Mouse (Mus musculus): ENCODE data around the gene Sf3a3. TPM values are rescaled to one million over a fixed set of nuclear protein-coding genes. Genes with fewer than 3 reads are reported as not detected.

Gene Sf3a3
- polyA plus RNA-seq (2016; fragmentation: Nextera tagmentation; extraction: Ambion mirVana): 116 and 121 TPM in 2 replicates

- Histone ChIP-seq H3K36me3 (peaks cover 42% of the 10 kb centered on the region), H3K4me1 (peaks cover 54% of the 10 kb centered on the region), H3K27me3 (replicated peaks) (no peaks in the 10 kb centered on the region), H3K4me3 (peak within 1 kb of the TSS; percentile 86), H3K9me3 (replicated peaks) (no peaks in the 10 kb centered on the region), H3K4me2 (peak within 1 kb of the TSS; percentile 81), H3K27ac (peak within 1 kb of the TSS; percentile 78), H3K9ac (peak within 1 kb of the TSS; percentile 88)
- ATAC-seq: peak; percentile 85
- WGBS (ENCODE audit: insufficient replicate concordance): under 1% methylated on average over 57 of the region's 57 CpGs
Measured at GRCm38 (mm10) chr4:124714545-124715481, at the start of gene Sf3a3. Gene Sf3a3, plus strand, starts transcription at chr4:124714776.

- WGBS (ENCODE audit: insufficient replicate concordance): 35% methylated on average over 14 of the region's 14 CpGs
- Histone ChIP-seq H3K36me3 (no peaks in the 10 kb centered on the region), H3K4me1 (no peaks in the 10 kb centered on the region; the same call in 1 of the 2 replicates), H3K27ac (no peak overlapping the region), H3K9me3 (replicated peaks) (no peaks in the 10 kb centered on the region), H3K9ac (no peak overlapping the region), H3K4me3 (no peak overlapping the region), H3K4me2 (no peak overlapping the region), H3K27me3 (replicated peaks) (peaks cover 98% of the 10 kb centered on the region)
- ATAC-seq: no peak
Measured at GRCm38 (mm10) chr4:124667476-124668033, 47.0 kb upstream of the Sf3a3 start.

DNA sequence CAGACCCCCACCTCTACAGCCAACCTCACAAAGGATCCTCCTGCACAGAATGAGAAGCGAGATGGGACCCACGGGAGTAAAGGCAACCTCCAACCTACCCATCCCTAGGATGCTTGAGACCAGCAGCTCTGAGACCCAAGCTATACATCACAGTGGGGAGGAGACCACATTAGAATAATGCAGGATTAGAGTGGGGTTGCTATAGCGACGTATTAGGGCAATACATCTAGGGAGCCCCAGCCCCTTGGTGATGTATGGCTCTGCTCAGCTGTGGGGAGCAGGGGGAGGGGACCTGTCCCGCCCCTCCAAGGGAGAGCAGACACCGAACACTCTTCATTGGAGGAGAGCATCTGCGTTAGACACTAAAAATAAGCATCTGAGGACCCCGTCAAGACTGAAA is 46.5 kb upstream of the Sf3a3 start:
- no peaks in the 10 kb centered on the region for H3K36me3 ChIP-seq
- no peaks in the 10 kb centered on the region for H3K9me3 ChIP-seq (replicated peaks)
- WGBS (ENCODE audit: insufficient replicate concordance): 18% methylated on average over 8 of the region's 8 CpGs
- no peaks in the 10 kb centered on the region; the same call in 1 of the 2 replicates for H3K4me1 ChIP-seq
- ATAC-seq: peak; percentile 11; the same call in 1 of the 2 replicates
- H3K4me2 ChIP-seq: no peak overlapping the region
- H3K27me3 ChIP-seq (replicated peaks): peaks cover 98% of the 10 kb centered on the region
- no peak overlapping the region for H3K9ac ChIP-seq
- H3K4me3 ChIP-seq: no peak overlapping the region
- H3K27ac ChIP-seq: no peak overlapping the region

- Histone ChIP-seq H3K4me1 (no peaks in the 10 kb centered on the region; the same call in 1 of the 2 replicates), H3K27ac (no peak overlapping the region), H3K4me3 (no peak overlapping the region), H3K4me2 (no peak overlapping the region), H3K9ac (no peak overlapping the region), H3K9me3 (replicated peaks) (no peaks in the 10 kb centered on the region), H3K36me3 (no peaks in the 10 kb centered on the region), H3K27me3 (replicated peaks) (peaks cover 94% of the 10 kb centered on the region)
- no peak for ATAC-seq
- 56% methylated on average over 8 of the region's 8 CpGs for WGBS (ENCODE audit: insufficient replicate concordance)
Measured at GRCm38 (mm10) chr4:124670232-124670631, 44.3 kb upstream of the Sf3a3 start.

GRCm38 (mm10) chr4:124671583-124671982 is 43.0 kb upstream of the Sf3a3 start:
- H3K36me3 ChIP-seq: peaks cover 6% of the 10 kb centered on the region; the same call in 1 of the 2 replicates
- no peak overlapping the region for H3K27ac ChIP-seq
- no peaks in the 10 kb centered on the region for H3K9me3 ChIP-seq (replicated peaks)
- no peak overlapping the region for H3K4me2 ChIP-seq
- H3K4me3 ChIP-seq: no peak overlapping the region
- no peak for ATAC-seq
- H3K9ac ChIP-seq: no peak overlapping the region
- H3K4me1 ChIP-seq: no peaks in the 10 kb centered on the region; the same call in 1 of the 2 replicates
- 17% methylated on average over 7 of the region's 7 CpGs for WGBS (ENCODE audit: insufficient replicate concordance)
- peaks cover 80% of the 10 kb centered on the region for H3K27me3 ChIP-seq (replicated peaks)

- no peak overlapping the region for H3K9ac ChIP-seq
- H3K4me3 ChIP-seq: 0 out of 2 replicates have a peak overlapping the region, but pooled peaks have one; percentile 6
- H3K36me3 ChIP-seq: peaks cover 15% of the 10 kb centered on the region; the same call in 1 of the 2 replicates
- WGBS (ENCODE audit: insufficient replicate concordance): 9% methylated on average over 25 of the region's 31 CpGs
- no peaks in the 10 kb centered on the region; the same call in 1 of the 2 replicates for H3K4me1 ChIP-seq
- ATAC-seq: no peak
- peaks cover 70% of the 10 kb centered on the region for H3K27me3 ChIP-seq (replicated peaks)
- peak overlapping the region; percentile 29 for H3K4me2 ChIP-seq
- no peaks in the 10 kb centered on the region for H3K9me3 ChIP-seq (replicated peaks)
- no peak overlapping the region for H3K27ac ChIP-seq
Measured at GRCm38 (mm10) chr4:124672347-124673320, 41.9 kb upstream of the Sf3a3 start.

- Histone ChIP-seq H3K4me2 (no peak overlapping the region), H3K27me3 (replicated peaks) (peaks cover 51% of the 10 kb centered on the region), H3K36me3 (peaks cover 34% of the 10 kb centered on the region), H3K27ac (no peak overlapping the region), H3K9me3 (replicated peaks) (no peaks in the 10 kb centered on the region), H3K4me3 (no peak overlapping the region), H3K4me1 (no peaks in the 10 kb centered on the region; the same call in 1 of the 2 replicates), H3K9ac (no peak overlapping the region)
- 74% methylated on average over 17 of the region's 17 CpGs for WGBS (ENCODE audit: insufficient replicate concordance)
- ATAC-seq: peak; percentile 22; the same call in 1 of the 2 replicates
Measured at GRCm38 (mm10) chr4:124674334-124675032, 40.1 kb upstream of the Sf3a3 start.

DNA sequence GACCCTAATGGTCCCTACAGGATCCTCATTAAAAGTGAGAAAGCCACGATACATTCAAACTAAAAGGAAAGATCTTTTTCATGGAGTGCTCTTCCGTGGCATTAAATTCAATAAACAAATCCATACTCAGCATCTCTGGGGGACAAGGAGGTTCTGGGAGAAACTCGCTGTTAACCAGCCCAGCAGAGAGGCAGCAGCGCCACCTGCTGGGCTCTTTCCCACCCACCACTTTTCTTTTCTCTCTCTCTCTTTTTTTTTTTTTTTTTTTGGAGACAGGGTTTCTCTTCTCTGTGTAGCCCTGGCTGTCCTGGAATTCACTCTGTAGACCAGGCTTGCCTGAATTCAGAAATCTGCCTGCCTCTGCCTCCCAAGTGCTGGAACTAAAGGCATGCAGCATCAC is 39.5 kb upstream of the Sf3a3 start:
- Histone ChIP-seq H3K4me1 (no peaks in the 10 kb centered on the region; the same call in 1 of the 2 replicates), H3K36me3 (peaks cover 39% of the 10 kb centered on the region), H3K9ac (no peak overlapping the region), H3K4me2 (no peak overlapping the region), H3K27ac (no peak overlapping the region), H3K27me3 (replicated peaks) (peaks cover 48% of the 10 kb centered on the region), H3K9me3 (replicated peaks) (no peaks in the 10 kb centered on the region), H3K4me3 (no peak overlapping the region)
- 4% methylated on average over 4 of the region's 4 CpGs for WGBS (ENCODE audit: insufficient replicate concordance)
- no peak for ATAC-seq

DNA sequence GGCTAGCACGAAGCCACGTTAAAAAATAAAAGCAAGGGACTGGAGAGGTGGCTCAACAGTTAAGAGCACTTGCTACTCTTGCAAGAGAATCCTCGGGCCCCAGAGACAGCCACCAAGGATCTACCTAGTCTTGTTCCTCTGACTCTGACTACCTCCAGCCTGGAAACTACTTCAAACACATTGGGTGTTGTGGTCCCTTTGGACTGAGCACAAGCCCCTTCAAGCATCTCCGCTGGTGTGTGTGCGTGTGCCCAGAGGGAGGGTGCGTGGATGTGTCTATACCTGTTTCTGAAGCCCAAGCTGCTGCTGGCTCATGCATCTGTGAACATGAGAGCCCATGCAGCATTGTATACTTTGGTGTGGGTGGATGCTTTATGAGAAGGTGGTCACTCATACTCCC is 38.6 kb upstream of the Sf3a3 start:
- Histone ChIP-seq H3K4me2 (no peak overlapping the region), H3K27ac (no peak overlapping the region), H3K36me3 (peaks cover 48% of the 10 kb centered on the region), H3K4me3 (no peak overlapping the region), H3K9me3 (replicated peaks) (no peaks in the 10 kb centered on the region), H3K9ac (no peak overlapping the region), H3K27me3 (replicated peaks) (peaks cover 39% of the 10 kb centered on the region), H3K4me1 (no peaks in the 10 kb centered on the region; the same call in 1 of the 2 replicates)
- WGBS (ENCODE audit: insufficient replicate concordance): 76% methylated on average over 6 of the region's 6 CpGs
- no peak for ATAC-seq

GRCm38 (mm10) chr4:124682270-124682669 is 32.3 kb upstream of the Sf3a3 start:
- H3K4me1 ChIP-seq: peaks cover 11% of the 10 kb centered on the region; the same call in 1 of the 2 replicates
- H3K9me3 ChIP-seq (replicated peaks): no peaks in the 10 kb centered on the region
- no peak overlapping the region for H3K27ac ChIP-seq
- H3K9ac ChIP-seq: no peak overlapping the region
- no peak overlapping the region for H3K4me2 ChIP-seq
- WGBS (ENCODE audit: insufficient replicate concordance): 67% methylated on average over 7 of the region's 7 CpGs
- ATAC-seq: no peak
- peaks cover 91% of the 10 kb centered on the region for H3K36me3 ChIP-seq
- H3K27me3 ChIP-seq (replicated peaks): no peaks in the 10 kb centered on the region
- H3K4me3 ChIP-seq: no peak overlapping the region

GRCm38 (mm10) chr4:124683474-124683873 is 31.1 kb upstream of the Sf3a3 start:
- no peak for ATAC-seq
- WGBS (ENCODE audit: insufficient replicate concordance): 83% methylated on average over 4 of the region's 4 CpGs
- Histone ChIP-seq H3K9me3 (replicated peaks) (no peaks in the 10 kb centered on the region), H3K4me3 (no peak overlapping the region), H3K4me1 (peaks cover 11% of the 10 kb centered on the region; the same call in 1 of the 2 replicates), H3K27ac (no peak overlapping the region), H3K27me3 (replicated peaks) (no peaks in the 10 kb centered on the region), H3K4me2 (no peak overlapping the region), H3K9ac (no peak overlapping the region), H3K36me3 (peaks cover 90% of the 10 kb centered on the region)

Measured in liver, embryonic 12.5 days (tissue).